Mouse (Mus musculus) urinary bladder, postnatal 25 days (tissue): ENCODE data around the gene Dthd1.

Source experiments
- DNase-seq: peaks from one replicate; pipeline ENCODE4 v3.0.0; 2022; ENCODE audit warnings: low spot score

The Dthd1 gene

GRCm38 (mm10) chr5:62813402-62814071 is at the start of gene Dthd1:
TSS of gene Dthd1 (plus strand) at chr5:62813823.
- no peak for DNase-seq

GRCm38 (mm10) chr5:62764161-62764560 is 49.5 kb upstream of the Dthd1 start:
- DNase-seq = no peak

GRCm38 (mm10) chr5:62765459-62765783 is 48.2 kb upstream of the Dthd1 start:
- no peak for DNase-seq

GRCm38 (mm10) chr5:62765784-62766701 is 47.6 kb upstream of the Dthd1 start, which contains the start of gene Arap2:
TSS of gene Arap2 (minus strand) at chr5:62766159.
- DNase-seq = peak; percentile 78

- DNase-seq = no peak
Observed at GRCm38 (mm10) chr5:62771775-62772599, 41.6 kb upstream of the Dthd1 start.

- no peak for DNase-seq
Observed at GRCm38 (mm10) chr5:62777804-62778203, 35.8 kb upstream of the Dthd1 start.

- DNase-seq = no peak
Observed at GRCm38 (mm10) chr5:62778682-62779081, 34.9 kb upstream of the Dthd1 start.

- no peak for DNase-seq
Observed at GRCm38 (mm10) chr5:62786809-62787208, 26.8 kb upstream of the Dthd1 start.

GRCm38 (mm10) chr5:62790921-62791564 is 22.6 kb upstream of the Dthd1 start:
- DNase-seq = no peak

GRCm38 (mm10) chr5:62792776-62793175 is 20.8 kb upstream of the Dthd1 start:
- DNase-seq = no peak

- no peak for DNase-seq
Observed at GRCm38 (mm10) chr5:62814072-62814414, 420 bp downstream of the Dthd1 start.

GRCm38 (mm10) chr5:62815741-62816140 is 2.1 kb downstream of the Dthd1 start:
- no peak for DNase-seq

GRCm38 (mm10) chr5:62819567-62819966 is 5.9 kb downstream of the Dthd1 start:
- DNase-seq = no peak

GRCm38 (mm10) chr5:62820363-62821271 is 7.0 kb downstream of the Dthd1 start:
- DNase-seq = no peak

- no peak for DNase-seq
Observed at GRCm38 (mm10) chr5:62842955-62843730, 29.5 kb downstream of the Dthd1 start.

- DNase-seq = no peak
Observed at GRCm38 (mm10) chr5:62846571-62847131, 33.0 kb downstream of the Dthd1 start.

- DNase-seq = no peak
Observed at GRCm38 (mm10) chr5:62851337-62851736, 37.7 kb downstream of the Dthd1 start.

GRCm38 (mm10) chr5:62854361-62854844 is 40.8 kb downstream of the Dthd1 start:
- DNase-seq = no peak

GRCm38 (mm10) chr5:62857502-62857901 is 43.9 kb downstream of the Dthd1 start:
- DNase-seq = no peak

- DNase-seq = no peak
Observed at GRCm38 (mm10) chr5:62858282-62858681, 44.7 kb downstream of the Dthd1 start.
